Mouse (Mus musculus) heart, embryonic 14.5 days (tissue): Measurements from ENCODE around the gene Eml2. TPM values are rescaled to one million over a fixed set of nuclear protein-coding genes. Genes with fewer than 3 reads are reported as not detected.
"Not testable (repeated sequence)": the region's sequence is repeated elsewhere in the genome, so short reads cannot be mapped to it uniquely, and the experiment has no call there.

ENCODE experiments used
- ATAC-seq: fragments of 200-750 bp; cut with Nextera tagmentation; 2 replicates; pipeline ENCODE4 v1.8.0; 2017; ENCODE audit warnings: low read depth, moderate TSS enrichment; ENCODE audit not compliant: insufficient number of reproducible peaks, insufficient read depth, low FRiP score
- H3K27ac ChIP-seq, 2 experiments: fragments of 200-500 bp in 1 of 2; fragments of 300-500 bp in 1 of 2; sonication (generic) in 1 of 2; replicated peaks in 1 of 2; 2 replicates each; pipeline ENCODE4 v1.5.1; 2012 to 2014; ENCODE audit warnings: low read depth in 2 of 2, low read length in 2 of 2, control low read depth in 1 of 2, mild to moderate bottlenecking in 1 of 2, mixed read lengths in 1 of 2; ENCODE audit not compliant: control insufficient read depth in 1 of 2, insufficient read depth in 1 of 2
- H3K27me3 ChIP-seq: fragments of 300-500 bp; sonication (generic); 2 replicates; pipeline ENCODE4 v1.6.1; 2014; ENCODE audit warnings: mild to moderate bottlenecking, low read length, control low read depth; ENCODE audit not compliant: control insufficient read depth, insufficient read depth
- H3K36me3 ChIP-seq: fragments of 300-500 bp; sonication (generic); 2 replicates; pipeline ENCODE4 v1.6.1; 2014; ENCODE audit warnings: mild to moderate bottlenecking, control low read depth, low read length, mixed read lengths; ENCODE audit not compliant: control insufficient read depth, insufficient read depth
- H3K4me1 ChIP-seq, 2 experiments: fragments of 200-500 bp in 1 of 2; fragments of 300-500 bp in 1 of 2; sonication (generic) in 1 of 2; 2 replicates each; pipeline ENCODE4 v1.6.1; 2012 to 2014; ENCODE audit warnings: low read length in 2 of 2, control low read depth in 1 of 2, mixed read lengths in 1 of 2; ENCODE audit not compliant: control insufficient read depth in 2 of 2, insufficient read depth in 2 of 2
- H3K4me2 ChIP-seq: fragments of 300-500 bp; sonication (generic); 2 replicates; pipeline ENCODE4 v1.6.1; 2014; ENCODE audit warnings: mild to moderate bottlenecking, low read length
- H3K4me3 ChIP-seq, 2 experiments: fragments of 200-500 bp in 1 of 2; fragments of 300-500 bp in 1 of 2; sonication (generic) in 1 of 2; 2 replicates each; pipeline ENCODE4 v1.5.1; 2012 to 2014; ENCODE audit warnings: low read length in 2 of 2, mild to moderate bottlenecking in 2 of 2, control low read depth in 1 of 2, low read depth in 1 of 2, moderate library complexity in 1 of 2; ENCODE audit not compliant: control insufficient read depth in 1 of 2, insufficient read depth in 1 of 2
- H3K9ac ChIP-seq: fragments of 300-500 bp; sonication (generic); 2 replicates; pipeline ENCODE4 v1.6.1; 2014; ENCODE audit warnings: mild to moderate bottlenecking, low read length
- H3K9me3 ChIP-seq: fragments of 300-500 bp; sonication (generic); 2 replicates; pipeline ENCODE4 v1.6.1; 2016; ENCODE audit warnings: low read length, control low read depth; ENCODE audit not compliant: control insufficient read depth
- WGBS: fragments of 180-500 bp; shearing (Covaris S2); extraction: QIAGEN DNeasy Blood & Tissue Kit; methylation state at CpG from one replicate; pipeline ENCODE4 v1.1.7; 2014; 5-methylcytosine and 5-hydroxymethylcytosine counted together
- polyA plus RNA-seq: library from polyadenylated mRNA; unstranded; fragments of >200 nt; fragmentation: Nextera tagmentation; extraction: Ambion mirVana; gene quantifications from 2 replicates; pipeline ENCODE4 v1.2.1, GENCODE M21; 2014

Eml2 gene
- polyA plus RNA-seq, 1 experiment from 2014 or later: 8.3 TPM

- WGBS: 52% methylated on average over 5 of the region's 5 CpGs
- Histone ChIP-seq H3K4me3 (no peak overlapping the region), H3K4me2 (no peak overlapping the region), H3K27ac (no peak overlapping the region), H3K27me3 (no peaks in the 10 kb centered on the region), H3K4me1 (0 out of 4 replicates have a peak, but pooled peaks cover 0 to 4% of the 10 kb centered on the region in 2 experiments), H3K36me3 (peaks cover 70% of the 10 kb centered on the region), H3K9ac (no peak overlapping the region), H3K9me3 (no peaks in the 10 kb centered on the region)
- ATAC-seq: no peak
Measured at GRCm38 (mm10) chr7:19137380-19137779, 38.8 kb upstream of the Eml2 start.

GRCm38 (mm10) chr7:19146793-19147192 lies 29.4 kb upstream of the Eml2 start:
- H3K9me3 ChIP-seq: no peaks in the 10 kb centered on the region
- 85% methylated on average over 10 of the region's 10 CpGs for WGBS
- ATAC-seq: no peak
- no peak overlapping the region for H3K9ac ChIP-seq
- no peaks in the 10 kb centered on the region for H3K27me3 ChIP-seq
- H3K4me2 ChIP-seq: no peak overlapping the region
- no peak overlapping the region for H3K4me3 ChIP-seq
- H3K4me1 ChIP-seq: peaks cover 5 to 20% of the 10 kb centered on the region in 2 experiments; a peak in 3 of 4 replicates
- peaks cover 17% of the 10 kb centered on the region for H3K36me3 ChIP-seq
- no peak overlapping the region for H3K27ac ChIP-seq

- H3K4me2 ChIP-seq: peak overlapping the region; percentile 90
- ATAC-seq: no peak
- H3K4me3 ChIP-seq: no peak overlapping the region
- H3K27ac ChIP-seq: no peak overlapping the region
- H3K9ac ChIP-seq: no peak overlapping the region
- no peaks in the 10 kb centered on the region for H3K27me3 ChIP-seq
- H3K36me3 ChIP-seq: peaks cover 20% of the 10 kb centered on the region
- WGBS: 40% methylated on average over 6 of the region's 6 CpGs
- no peaks in the 10 kb centered on the region for H3K9me3 ChIP-seq
- H3K4me1 ChIP-seq: peaks cover 5 to 20% of the 10 kb centered on the region in 2 experiments; a peak in 3 of 4 replicates
Measured at GRCm38 (mm10) chr7:19147497-19148045, 28.6 kb upstream of the Eml2 start.

- H3K4me2 ChIP-seq: peak overlapping the region; percentile 90
- H3K4me3 ChIP-seq: peak overlapping the region; percentile 60 to 66
- no peaks in the 10 kb centered on the region for H3K9me3 ChIP-seq
- no peaks in the 10 kb centered on the region for H3K27me3 ChIP-seq
- peaks cover 28% of the 10 kb centered on the region for H3K36me3 ChIP-seq
- no peak for ATAC-seq
- H3K9ac ChIP-seq: peak overlapping the region; percentile 73
- WGBS: 11% methylated on average over 20 of the region's 20 CpGs
- H3K4me1 ChIP-seq: peaks cover 5 to 20% of the 10 kb centered on the region in 2 experiments; a peak in 3 of 4 replicates
- H3K27ac ChIP-seq: peak overlapping the region; percentile 70 to 89
Measured at GRCm38 (mm10) chr7:19148180-19148874, 27.9 kb upstream of the Eml2 start.

GRCm38 (mm10) chr7:19148875-19149541 lies 27.2 kb upstream of the Eml2 start, which contains the start of gene Qpctl:
Gene Qpctl (minus strand): TSS chr7:19149291.
- no peaks in the 10 kb centered on the region for H3K9me3 ChIP-seq
- H3K36me3 ChIP-seq: peaks cover 35% of the 10 kb centered on the region
- H3K4me2 ChIP-seq: peak within 1 kb of the TSS; percentile 90
- peak within 1 kb of the TSS; percentile 60 to 66 for H3K4me3 ChIP-seq
- peaks cover 5 to 20% of the 10 kb centered on the region in 2 experiments; a peak in 3 of 4 replicates for H3K4me1 ChIP-seq
- peak; percentile 98 for ATAC-seq
- H3K27ac ChIP-seq: peak within 1 kb of the TSS; percentile 70 to 89
- H3K27me3 ChIP-seq: no peaks in the 10 kb centered on the region
- WGBS: under 1% methylated on average over 43 of the region's 43 CpGs
- peak within 1 kb of the TSS; percentile 84 for H3K9ac ChIP-seq

- H3K4me1 ChIP-seq: peaks cover 5 to 20% of the 10 kb centered on the region in 2 experiments; a peak in 3 of 4 replicates
- H3K9ac ChIP-seq: peak within 1 kb of the TSS; percentile 84
- no peaks in the 10 kb centered on the region for H3K27me3 ChIP-seq
- peak; percentile 90 for ATAC-seq
- peak within 1 kb of the TSS; percentile 60 to 66 for H3K4me3 ChIP-seq
- H3K9me3 ChIP-seq: no peaks in the 10 kb centered on the region
- H3K4me2 ChIP-seq: peak within 1 kb of the TSS; percentile 90
- peak within 1 kb of the TSS; percentile 70 to 89 for H3K27ac ChIP-seq
- H3K36me3 ChIP-seq: peaks cover 41% of the 10 kb centered on the region
- WGBS: under 1% methylated on average over 24 of the region's 24 CpGs
Measured at GRCm38 (mm10) chr7:19149626-19150025, 26.6 kb upstream of the Eml2 start, which contains the start of gene Snrpd2. Gene Snrpd2 (plus strand): TSS chr7:19149722.

- not testable (repeated sequence) for H3K9me3 ChIP-seq, ATAC-seq, H3K27ac ChIP-seq, H3K4me2 ChIP-seq, H3K4me3 ChIP-seq, H3K27me3 ChIP-seq, H3K9ac ChIP-seq
- peaks cover 48% of the 10 kb centered on the region for H3K36me3 ChIP-seq
- peaks cover 5 to 20% of the 10 kb centered on the region in 2 experiments; a peak in 3 of 4 replicates for H3K4me1 ChIP-seq
- WGBS: 85% methylated on average over 10 of the region's 10 CpGs
Measured at GRCm38 (mm10) chr7:19151121-19151520, 25.1 kb upstream of the Eml2 start.
